Mouse (Mus musculus) layer of hippocampus, postnatal 14 days (tissue): ENCODE results near the gene Nom1. TPM values are rescaled to one million over a fixed set of nuclear protein-coding genes. Genes with fewer than 3 reads are reported as not detected.

ENCODE experiments used
- DNase-seq, 2 experiments: peaks; one replicate each; pipeline ENCODE4 v3.0.0; 2021 to 2022; ENCODE audit warnings: low spot score in 2 of 2, mixed read lengths in 1 of 2
- total RNA-seq, 2 experiments: library from RNA; stranded (reverse); gene quantifications; 2 replicates each; pipeline ENCODE4 v1.2.3; 2021

The Nom1 gene
- total RNA-seq, 2 experiments from 2014 or later, result 14.2 to 17.4 TPM

GRCm38 (mm10) chr5:29470271-29470670 is 35.8 kb downstream of the Nom1 start:
- no peak for DNase-seq

- no peak for DNase-seq
Observed at GRCm38 (mm10) chr5:29470851-29471394, 36.5 kb downstream of the Nom1 start.

- no peak for DNase-seq
Observed at GRCm38 (mm10) chr5:29471396-29471795, 36.9 kb downstream of the Nom1 start.

- no peak for DNase-seq
Observed at GRCm38 (mm10) chr5:29471855-29472665, 37.6 kb downstream of the Nom1 start.

- DNase-seq, result no peak
Observed at GRCm38 (mm10) chr5:29473551-29474245, 39.2 kb downstream of the Nom1 start.

- DNase-seq, result no peak
Observed at GRCm38 (mm10) chr5:29474246-29474960, 39.9 kb downstream of the Nom1 start.

- DNase-seq, result no peak
Observed at GRCm38 (mm10) chr5:29475041-29475440, 40.6 kb downstream of the Nom1 start.

- no peak for DNase-seq
Observed at GRCm38 (mm10) chr5:29475556-29475955, 41.1 kb downstream of the Nom1 start.

- DNase-seq, result no peak
Observed at GRCm38 (mm10) chr5:29476021-29476420, 41.6 kb downstream of the Nom1 start.

- DNase-seq, result no peak
Observed at GRCm38 (mm10) chr5:29477474-29478207, 43.2 kb downstream of the Nom1 start.

- no peak for DNase-seq
Observed at GRCm38 (mm10) chr5:29478208-29479197, 44.0 kb downstream of the Nom1 start, which contains the start of gene Mnx1. Mnx1 (minus strand) TSS chr5:29478470.

GRCm38 (mm10) chr5:29479198-29479593 is 44.7 kb downstream of the Nom1 start:
- DNase-seq, result no peak

- no peak for DNase-seq
Observed at GRCm38 (mm10) chr5:29483801-29484200, 49.3 kb downstream of the Nom1 start.

GRCm38 (mm10) chr5:29484965-29485940 is 50.8 kb downstream of the Nom1 start:
- DNase-seq, result no peak

- DNase-seq, result no peak
Observed at GRCm38 (mm10) chr5:29485941-29486320, 51.5 kb downstream of the Nom1 start.

GRCm38 (mm10) chr5:29487321-29487720 is 52.9 kb downstream of the Nom1 start:
- DNase-seq, result no peak

GRCm38 (mm10) chr5:29507013-29507412 is 72.5 kb downstream of the Nom1 start:
- no peak for DNase-seq
